Mouse (Mus musculus) hindbrain, postnatal 0 days (tissue): ENCODE measurements around the gene Olfr1424. TPM values are rescaled to one million over a fixed set of nuclear protein-coding genes. Genes with fewer than 3 reads are reported as not detected.

ENCODE experiments used
- ATAC-seq: fragments of 200-750 bp; cut with Nextera tagmentation; 2 replicates; pipeline ENCODE4 v1.8.0; 2017; ENCODE audit warnings: mild to moderate bottlenecking, moderate TSS enrichment, moderate library complexity
- DNase-seq: peaks from one replicate; pipeline ENCODE4 v3.0.0-alpha.2; 2015; ENCODE audit warnings: low spot score
- H3K27ac ChIP-seq: fragments of 300-500 bp; sonication (generic); 2 replicates; pipeline ENCODE4 v1.5.1; 2014; ENCODE audit warnings: mild to moderate bottlenecking
- H3K27me3 ChIP-seq: fragments of 300-500 bp; sonication (generic); 2 replicates; pipeline ENCODE4 v1.6.1; 2014; ENCODE audit warnings: low read length, mixed read lengths; ENCODE audit not compliant: insufficient read depth
- H3K36me3 ChIP-seq: fragments of 300-500 bp; sonication (generic); 2 replicates; pipeline ENCODE4 v1.6.1; 2014; ENCODE audit warnings: low read length, mixed read lengths; ENCODE audit not compliant: insufficient read depth
- H3K4me1 ChIP-seq: fragments of 300-500 bp; sonication (generic); 2 replicates; pipeline ENCODE4 v1.6.1; 2014; ENCODE audit warnings: antibody characterized with exemption, low read length, mixed read lengths; ENCODE audit not compliant: insufficient read depth
- H3K4me2 ChIP-seq: fragments of 300-500 bp; sonication (generic); 2 replicates; pipeline ENCODE4 v1.6.1; 2014; ENCODE audit warnings: low read depth, mild to moderate bottlenecking, low read length, moderate library complexity, mixed read lengths
- H3K4me3 ChIP-seq: fragments of 300-500 bp; sonication (generic); 2 replicates; pipeline ENCODE4 v1.5.1; 2014; ENCODE audit warnings: low read length
- H3K9ac ChIP-seq: fragments of 300-500 bp; sonication (generic); replicated peaks from 2 replicates; pipeline ENCODE4 v1.6.1; 2014; ENCODE audit warnings: mild to moderate bottlenecking, low read length, moderate library complexity, mixed read lengths
- H3K9me3 ChIP-seq: fragments of 300-500 bp; sonication (generic); 2 replicates; pipeline ENCODE4 v1.6.1; 2016; ENCODE audit warnings: low read length, mixed read lengths
- CTCF ChIP-seq: IDR thresholded peaks from 2 replicates; pipeline ENCODE4 v1.5.1; 2016; ENCODE audit warnings: antibody characterized with exemption, control low read depth, low read depth
- WGBS: fragments of 180-500 bp; shearing (Covaris S2); extraction: QIAGEN DNeasy Blood & Tissue Kit; methylation state at CpG from one replicate; pipeline ENCODE4 v1.1.7; 2014; 5-methylcytosine and 5-hydroxymethylcytosine counted together
- polyA plus RNA-seq: library from polyadenylated mRNA; unstranded; fragments of >200 nt; fragmentation: Nextera tagmentation; extraction: Ambion mirVana; gene quantifications from 2 replicates; pipeline ENCODE4 v1.2.1, GENCODE M21; 2015
- total RNA-seq: library from RNA; depleted of rRNA; stranded (reverse); fragments of >200 nt; gene quantifications from 2 replicates; pipeline ENCODE4 v1.2.3, GENCODE M21; 2014; rRNA removed

Gene Olfr1424
- total and polyA plus RNA-seq, 2 experiments from 2014 or later, result not detected

DNA sequence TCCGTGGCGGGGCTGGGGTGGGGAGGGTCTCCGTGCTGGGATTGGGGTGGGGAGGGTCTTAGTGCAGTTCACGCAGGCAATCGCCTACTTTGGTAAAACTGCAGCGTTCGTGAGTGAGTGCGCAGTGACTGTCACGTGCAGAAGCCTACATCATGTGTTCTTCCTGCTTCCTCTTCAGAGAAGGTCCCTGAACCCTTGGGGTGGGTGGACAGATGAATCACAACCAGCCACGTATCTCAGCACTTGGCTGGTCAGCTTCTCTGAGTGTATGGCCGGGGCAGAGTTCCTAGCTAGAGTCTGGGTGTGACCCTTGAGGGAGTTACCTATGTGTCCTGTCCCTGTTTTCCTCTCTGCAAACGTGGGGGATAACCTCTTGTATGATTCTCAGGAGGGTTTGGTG is 49.3 kb downstream of the Olfr1424 start:
- H3K4me1 ChIP-seq, result no peaks in the 10 kb centered on the region
- H3K9ac ChIP-seq, result 0 out of 2 replicates have a peak overlapping the region, but pooled peaks have one; percentile 22
- H3K27ac ChIP-seq, result no peak overlapping the region
- no peaks in the 10 kb centered on the region for H3K27me3 ChIP-seq
- no peaks in the 10 kb centered on the region for H3K9me3 ChIP-seq
- peak overlapping the region; percentile 61 for H3K4me3 ChIP-seq
- no peaks in the 10 kb centered on the region for H3K36me3 ChIP-seq
- peak overlapping the region; percentile 76 for H3K4me2 ChIP-seq
- TF ChIP-seq CTCF, result no peak
- 0% methylated on average over 11 of the region's 12 CpGs for WGBS
- ATAC-seq (no peak), DNase-seq (peak; percentile 47)

DNA sequence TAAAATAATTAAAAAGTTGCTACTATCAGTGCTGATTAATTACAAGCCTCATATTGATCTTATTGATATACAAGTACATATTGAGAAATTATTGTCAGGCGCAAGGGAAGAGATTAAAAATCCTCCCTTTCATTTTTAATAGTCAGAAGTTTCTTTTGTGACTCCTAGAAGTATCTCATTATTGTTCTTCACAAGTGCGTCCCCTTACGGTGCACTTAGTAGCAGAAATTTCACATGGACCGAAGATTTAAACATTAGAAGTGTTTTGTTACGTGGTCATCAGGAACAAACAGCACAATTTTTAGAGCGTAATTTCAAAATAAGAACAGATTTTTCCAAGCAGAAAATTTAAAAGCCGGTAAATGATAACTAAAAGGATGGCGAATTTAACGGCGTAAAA is 49.9 kb downstream of the Olfr1424 start:
- TF ChIP-seq CTCF, result no peak
- Histone ChIP-seq H3K27me3 (no peaks in the 10 kb centered on the region), H3K9ac (0 out of 2 replicates have a peak overlapping the region, but pooled peaks have one; percentile 17), H3K4me3 (peak overlapping the region; percentile 61), H3K36me3 (no peaks in the 10 kb centered on the region), H3K4me2 (peak overlapping the region; percentile 76), H3K27ac (no peak overlapping the region), H3K4me1 (no peaks in the 10 kb centered on the region), H3K9me3 (no peaks in the 10 kb centered on the region)
- DNase-seq (no peak), ATAC-seq (no peak)
- under 1% methylated on average over 10 of the region's 10 CpGs for WGBS

DNA sequence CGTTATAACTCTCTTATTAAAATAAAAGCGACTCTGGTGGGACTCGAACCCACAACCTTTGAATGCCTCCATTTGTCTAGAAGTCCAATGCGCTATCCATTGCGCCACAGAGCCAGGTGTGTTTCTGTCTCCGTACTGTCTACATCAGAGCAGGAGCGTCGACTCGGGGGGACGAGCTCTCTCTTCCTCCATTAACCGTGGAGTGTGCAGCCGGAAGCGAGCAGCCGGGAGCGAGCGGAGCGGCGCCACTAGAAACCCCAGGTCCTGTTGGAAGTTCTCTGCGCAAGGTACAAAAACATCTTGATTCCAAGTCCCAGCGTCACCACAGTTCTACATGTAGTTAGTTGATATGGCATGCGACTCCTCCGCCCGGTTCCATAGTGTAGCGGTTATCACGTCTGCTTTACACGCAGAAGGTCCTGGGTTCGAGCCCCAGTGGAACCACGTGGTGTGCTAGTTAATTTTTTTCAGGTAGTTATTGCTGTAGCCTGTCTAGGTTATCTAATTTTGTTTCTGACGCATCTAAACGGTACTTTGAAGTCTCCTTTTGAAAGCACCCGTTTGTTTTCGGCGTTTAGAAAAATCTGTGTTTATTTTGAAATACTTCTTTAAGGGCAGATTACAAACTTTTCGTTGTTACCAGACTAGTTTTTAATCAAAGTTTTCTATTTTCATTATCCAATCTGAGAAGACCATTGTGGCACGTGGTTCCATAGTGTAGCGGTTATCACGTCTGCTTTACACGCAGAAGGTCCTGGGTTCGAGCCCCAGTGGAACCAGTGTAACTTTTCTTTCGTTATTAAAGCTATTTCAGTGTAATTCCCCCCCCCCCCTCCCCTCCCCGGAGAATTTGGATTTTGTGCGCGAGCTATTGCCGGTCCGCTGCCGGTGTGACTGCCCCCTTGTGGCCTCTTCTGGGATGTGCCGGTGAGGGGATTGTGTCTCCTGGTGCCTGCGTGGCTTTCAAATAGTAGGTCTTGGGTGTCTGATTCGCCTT is 50.6 kb downstream of the Olfr1424 start:
- peak; percentile 85 for ATAC-seq
- no peaks in the 10 kb centered on the region for H3K9me3 ChIP-seq
- H3K4me2 ChIP-seq, result peak overlapping the region; percentile 76
- peak; percentile 77 for TF ChIP-seq CTCF
- H3K9ac ChIP-seq, result peak overlapping the region; percentile 43
- H3K4me1 ChIP-seq, result 0 out of 2 replicates have a peak, but pooled peaks cover 7% of the 10 kb centered on the region
- H3K27ac ChIP-seq, result peak overlapping the region; percentile 76
- DNase-seq, result peak; percentile 92
- peak overlapping the region; percentile 61 for H3K4me3 ChIP-seq
- H3K36me3 ChIP-seq, result no peaks in the 10 kb centered on the region
- under 1% methylated on average over 49 of the region's 49 CpGs for WGBS
- H3K27me3 ChIP-seq, result no peaks in the 10 kb centered on the region

DNA sequence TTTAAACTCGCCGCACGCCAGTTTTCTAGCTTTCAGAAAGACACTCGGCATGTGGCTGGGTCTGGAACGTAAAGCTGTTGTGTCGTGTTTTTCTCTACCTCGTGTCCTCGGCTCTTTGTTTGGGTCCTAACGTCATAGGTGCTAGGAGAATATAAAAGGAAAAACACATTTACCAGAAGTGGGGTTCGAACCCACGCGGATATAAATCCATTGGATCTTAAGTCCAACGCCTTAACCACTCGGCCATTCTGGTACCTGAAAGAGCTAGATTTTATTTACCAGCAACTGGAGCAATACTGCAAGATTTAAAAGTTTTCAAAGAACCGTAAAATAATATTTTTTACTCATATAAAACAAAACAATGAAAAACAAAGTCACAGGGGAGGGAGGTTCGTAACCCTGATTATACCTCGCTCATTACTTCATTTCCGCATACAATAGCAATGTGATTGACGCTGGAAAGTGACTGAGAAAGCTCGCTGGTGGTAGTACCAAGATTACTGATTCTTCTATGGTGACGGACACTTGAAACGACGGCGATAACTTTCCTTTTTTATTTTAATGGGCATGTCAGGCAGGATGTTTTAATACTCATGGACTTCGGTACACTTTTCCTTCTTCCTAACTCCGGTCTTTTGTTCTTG is 51.4 kb downstream of the Olfr1424 start:
- Histone ChIP-seq H3K9ac (peak overlapping the region; percentile 72), H3K4me1 (0 out of 2 replicates have a peak, but pooled peaks cover 7% of the 10 kb centered on the region), H3K4me3 (peak overlapping the region; percentile 61), H3K36me3 (no peaks in the 10 kb centered on the region), H3K27ac (peak overlapping the region; percentile 94), H3K27me3 (no peaks in the 10 kb centered on the region), H3K9me3 (no peaks in the 10 kb centered on the region), H3K4me2 (peak overlapping the region; percentile 76)
- peak; percentile 55 for ATAC-seq
- no peak for TF ChIP-seq CTCF
- DNase-seq, result peak; percentile 96
- under 1% methylated on average over 26 of the region's 26 CpGs for WGBS

GRCm38 (mm10) chr19:12010281-12010771 is 52.2 kb downstream of the Olfr1424 start:
- peak overlapping the region; percentile 94 for H3K27ac ChIP-seq
- no peak for TF ChIP-seq CTCF
- no peaks in the 10 kb centered on the region for H3K9me3 ChIP-seq
- no peaks in the 10 kb centered on the region for H3K27me3 ChIP-seq
- peak overlapping the region; percentile 72 for H3K9ac ChIP-seq
- ATAC-seq (peak; percentile 43), DNase-seq (peak; percentile 66)
- no peaks in the 10 kb centered on the region for H3K36me3 ChIP-seq
- peak overlapping the region; percentile 61 for H3K4me3 ChIP-seq
- WGBS, result under 1% methylated on average over 24 of the region's 24 CpGs
- H3K4me2 ChIP-seq, result peak overlapping the region; percentile 76
- H3K4me1 ChIP-seq, result 0 out of 2 replicates have a peak, but pooled peaks cover 7% of the 10 kb centered on the region

DNA sequence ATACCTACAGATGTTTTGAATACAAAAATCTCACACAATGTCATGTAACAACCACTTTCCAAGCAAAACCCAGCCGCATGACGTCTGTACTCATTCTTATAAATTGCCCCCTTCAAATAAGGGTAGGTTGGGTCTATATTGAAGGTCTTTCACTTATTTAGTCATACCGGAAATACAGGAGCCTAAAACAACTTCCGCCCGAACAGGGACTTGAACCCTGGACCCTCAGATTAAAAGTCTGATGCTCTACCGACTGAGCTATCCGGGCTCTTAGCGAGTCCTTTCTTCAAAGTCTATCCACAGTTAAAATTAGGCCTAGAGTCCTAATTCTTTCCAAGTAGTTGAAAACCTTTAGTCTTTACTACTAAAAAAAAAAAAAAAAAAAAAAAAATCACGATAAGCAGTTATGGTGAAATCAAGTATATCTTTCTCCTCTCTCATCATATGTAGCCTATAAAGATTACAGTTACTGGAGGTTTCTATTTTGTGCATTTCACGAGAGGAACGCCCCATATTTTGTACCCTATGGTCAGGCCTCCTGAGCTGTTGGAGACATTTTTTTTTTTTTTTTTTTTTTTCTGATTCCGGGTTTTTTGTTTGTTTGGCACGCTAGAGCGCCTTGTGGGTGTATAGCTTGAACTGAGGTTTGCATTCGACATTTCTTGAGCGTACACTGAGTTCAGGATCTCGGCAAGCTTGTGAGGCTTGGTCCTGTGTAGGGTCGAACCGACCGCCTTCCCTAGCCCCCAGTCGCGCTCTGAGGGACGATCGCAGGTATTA is 52.8 kb downstream of the Olfr1424 start:
- 1% methylated on average over 24 of the region's 24 CpGs for WGBS
- 0 out of 2 replicates have a peak, but pooled peaks cover 7% of the 10 kb centered on the region for H3K4me1 ChIP-seq
- no peak for TF ChIP-seq CTCF
- H3K9ac ChIP-seq, result peak overlapping the region; percentile 72
- ATAC-seq (no peak), DNase-seq (peak; percentile 86)
- peak overlapping the region; percentile 76 for H3K4me2 ChIP-seq
- H3K27me3 ChIP-seq, result no peaks in the 10 kb centered on the region
- no peaks in the 10 kb centered on the region for H3K9me3 ChIP-seq
- H3K36me3 ChIP-seq, result no peaks in the 10 kb centered on the region
- H3K27ac ChIP-seq, result peak overlapping the region; percentile 94
- peak overlapping the region; percentile 61 for H3K4me3 ChIP-seq

Other genes with a start within 250 kb of the Olfr1424 start
- gene Stx3, start 243.3 kb downstream of the Olfr1424 start, total RNA-seq, result 9.2 and 16.0 TPM in 2 replicates
- gene Stx3, start 243.3 kb downstream of the Olfr1424 start, polyA plus RNA-seq, result 24.3 and 25.5 TPM in 2 replicates
- gene Olfr1417, start 223.5 kb downstream of the Olfr1424 start, total RNA-seq, result not detected in 2 replicates
- 0.19 and 0.20 TPM in 2 replicates for gene Olfr1417, start 223.5 kb downstream of the Olfr1424 start, polyA plus RNA-seq
- not detected in 2 replicates for gene Olfr1418, start 201.6 kb downstream of the Olfr1424 start, total RNA-seq
- not detected in 2 replicates for gene Olfr1418, start 201.6 kb downstream of the Olfr1424 start, polyA plus RNA-seq
- not detected in 2 replicates for gene Olfr1419, start 187.6 kb downstream of the Olfr1424 start, total RNA-seq
- not detected in 2 replicates for gene Olfr1419, start 187.6 kb downstream of the Olfr1424 start, polyA plus RNA-seq
- not detected in 2 replicates for gene Olfr1420, start 176.1 kb downstream of the Olfr1424 start, total RNA-seq
- not detected in 2 replicates for gene Olfr1420, start 176.1 kb downstream of the Olfr1424 start, polyA plus RNA-seq
- gene Patl1, start 150.3 kb downstream of the Olfr1424 start, total RNA-seq, result 11.1 and 12.3 TPM in 2 replicates
- gene Patl1, start 150.3 kb downstream of the Olfr1424 start, polyA plus RNA-seq, result 9.8 and 11.5 TPM in 2 replicates
- gene Osbp, start 96.7 kb downstream of the Olfr1424 start, total RNA-seq, result 25.5 and 28.0 TPM in 2 replicates
- 2.5 and 2.6 TPM in 2 replicates for gene Osbp, start 96.7 kb downstream of the Olfr1424 start, polyA plus RNA-seq
- not detected in 2 replicates for gene Olfr1423, start 21.4 kb downstream of the Olfr1424 start, total RNA-seq
- gene Olfr1423, start 21.4 kb downstream of the Olfr1424 start, polyA plus RNA-seq, result not detected in 2 replicates
- gene Olfr1425, start 15.0 kb upstream of the Olfr1424 start, total RNA-seq, result not detected in 2 replicates
- not detected in 2 replicates for gene Olfr1425, start 15.0 kb upstream of the Olfr1424 start, polyA plus RNA-seq
- gene Olfr1426, start 29.3 kb upstream of the Olfr1424 start, total RNA-seq, result not detected in 2 replicates
- gene Olfr1426, start 29.3 kb upstream of the Olfr1424 start, polyA plus RNA-seq, result not detected in 2 replicates
- not detected in 2 replicates for gene Olfr1427, start 40.7 kb upstream of the Olfr1424 start, total RNA-seq
- not detected in 2 replicates for gene Olfr1427, start 40.7 kb upstream of the Olfr1424 start, polyA plus RNA-seq
- gene Olfr1428, start 53.2 kb upstream of the Olfr1424 start, total RNA-seq, result not detected in 2 replicates
- not detected in 2 replicates for gene Olfr1428, start 53.2 kb upstream of the Olfr1424 start, polyA plus RNA-seq
- not detected in 2 replicates for gene Olfr76, start 60.5 kb upstream of the Olfr1424 start, total RNA-seq
- not detected in 2 replicates for gene Olfr76, start 60.5 kb upstream of the Olfr1424 start, polyA plus RNA-seq
- gene Olfr1555-ps1, start 107.4 kb upstream of the Olfr1424 start, total RNA-seq, result not detected in 2 replicates
- not detected in 2 replicates for gene Olfr1555-ps1, start 107.4 kb upstream of the Olfr1424 start, polyA plus RNA-seq
- not detected in 2 replicates for gene Olfr1431, start 138.0 kb upstream of the Olfr1424 start, total RNA-seq
- gene Olfr1431, start 138.0 kb upstream of the Olfr1424 start, polyA plus RNA-seq, result not detected in 2 replicates
- not detected in 2 replicates for gene Olfr1432, start 169.9 kb upstream of the Olfr1424 start, total RNA-seq
- gene Olfr1432, start 169.9 kb upstream of the Olfr1424 start, polyA plus RNA-seq, result not detected in 2 replicates
- gene Olfr262, start 179.0 kb upstream of the Olfr1424 start, total RNA-seq, result not detected in 2 replicates
- gene Olfr262, start 179.0 kb upstream of the Olfr1424 start, polyA plus RNA-seq, result not detected in 2 replicates
- gene Olfr235, start 198.3 kb upstream of the Olfr1424 start, total RNA-seq, result not detected in 2 replicates
- not detected in 2 replicates for gene Olfr235, start 198.3 kb upstream of the Olfr1424 start, polyA plus RNA-seq
- not detected in 2 replicates for gene Olfr1434, start 217.2 kb upstream of the Olfr1424 start, total RNA-seq
- not detected in 2 replicates for gene Olfr1434, start 217.2 kb upstream of the Olfr1424 start, polyA plus RNA-seq
- not detected in 2 replicates for gene Olfr1436, start 236.4 kb upstream of the Olfr1424 start, total RNA-seq
- gene Olfr1436, start 236.4 kb upstream of the Olfr1424 start, polyA plus RNA-seq, result not detected in 2 replicates